Mouse (Mus musculus) CH12F3 (cell line): ENCODE measurements around the gene Col8a1.

Experiments
- in situ Hi-C: fragments of 300-500 bp; cut with MboI; formaldehyde crosslinking; loops from 2 replicates; pipeline ENCODE4 v1.14.3; 2020; ENCODE audit warnings: low sequenced_read_pairs

The Col8a1 gene

GRCm38 (mm10) chr16:57754526-57755125 lies at the start of gene Col8a1:
Gene Col8a1, minus strand, starts transcription at chr16:57754737.
- in situ Hi-C loops = no loop called here

- in situ Hi-C loops = no loop called here
Measured at GRCm38 (mm10) chr16:57801886-57802285, 47.3 kb upstream of the Col8a1 start.

GRCm38 (mm10) chr16:57796321-57796720 lies 41.8 kb upstream of the Col8a1 start:
- in situ Hi-C loops = no loop called here

- in situ Hi-C loops = no loop called here
Measured at GRCm38 (mm10) chr16:57779011-57779410, 24.5 kb upstream of the Col8a1 start.

- in situ Hi-C loops = no loop called here
Measured at GRCm38 (mm10) chr16:57765615-57766014, 11.1 kb upstream of the Col8a1 start.

GRCm38 (mm10) chr16:57759862-57760261 lies 5.3 kb upstream of the Col8a1 start:
- in situ Hi-C loops = no loop called here

- in situ Hi-C loops = no loop called here
Measured at GRCm38 (mm10) chr16:57755708-57756107, 1.2 kb upstream of the Col8a1 start.

GRCm38 (mm10) chr16:57755241-57755640 lies 704 bp upstream of the Col8a1 start:
- in situ Hi-C loops = no loop called here

GRCm38 (mm10) chr16:57753539-57754280 lies 827 bp downstream of the Col8a1 start:
- in situ Hi-C loops = no loop called here

- in situ Hi-C loops = no loop called here
Measured at GRCm38 (mm10) chr16:57750549-57750948, 4.0 kb downstream of the Col8a1 start.

GRCm38 (mm10) chr16:57748093-57748492 lies 6.4 kb downstream of the Col8a1 start:
- in situ Hi-C loops = no loop called here

- in situ Hi-C loops = no loop called here
Measured at GRCm38 (mm10) chr16:57747357-57748056, 7.0 kb downstream of the Col8a1 start.

GRCm38 (mm10) chr16:57740169-57740568 lies 14.4 kb downstream of the Col8a1 start:
- in situ Hi-C loops = no loop called here

- in situ Hi-C loops = no loop called here
Measured at GRCm38 (mm10) chr16:57734942-57735341, 19.6 kb downstream of the Col8a1 start.

GRCm38 (mm10) chr16:57733545-57733944 lies 21.0 kb downstream of the Col8a1 start:
- in situ Hi-C loops = no loop called here

- in situ Hi-C loops = no loop called here
Measured at GRCm38 (mm10) chr16:57733139-57733538, 21.4 kb downstream of the Col8a1 start.

- in situ Hi-C loops = no loop called here
Measured at GRCm38 (mm10) chr16:57724978-57725377, 29.6 kb downstream of the Col8a1 start.

- in situ Hi-C loops = no loop called here
Measured at GRCm38 (mm10) chr16:57718982-57719381, 35.6 kb downstream of the Col8a1 start.

- in situ Hi-C loops = no loop called here
Measured at GRCm38 (mm10) chr16:57698733-57699132, 55.8 kb downstream of the Col8a1 start.

GRCm38 (mm10) chr16:57694694-57695093 lies 59.8 kb downstream of the Col8a1 start:
- in situ Hi-C loops = no loop called here

GRCm38 (mm10) chr16:57693906-57694522 lies 60.5 kb downstream of the Col8a1 start:
- in situ Hi-C loops = no loop called here
